Mouse (Mus musculus) embryonic facial prominence, embryonic 11.5 days (tissue): ENCODE measurements at regions not wholly inside any gene's neighbourhood (a gene's known extent, or its start where the extent isn't known, plus 50 kb on each side); places are given as distances from the start of the nearest gene placed in this dataset.

Source experiments
- ATAC-seq: fragments of 200-750 bp; cut with Nextera tagmentation; replicated peaks from 2 replicates; pipeline ENCODE4 v1.8.0; 2017; ENCODE audit warnings: low read depth; ENCODE audit not compliant: insufficient number of reproducible peaks, low FRiP score, low TSS enrichment
- DNase-seq: peaks from one replicate; pipeline ENCODE4 v3.0.0-alpha.2; 2015; ENCODE audit warnings: low spot score
- H3K27ac ChIP-seq: fragments of 300-500 bp; sonication (generic); replicated peaks from 2 replicates; pipeline ENCODE4 v1.5.1; 2014; ENCODE audit warnings: mild to moderate bottlenecking, low read depth, low read length, control low read depth
- H3K27me3 ChIP-seq: fragments of 300-500 bp; sonication (generic); 2 replicates; pipeline ENCODE4 v1.6.1; 2014; ENCODE audit warnings: mild to moderate bottlenecking, low read length, moderate library complexity, mixed read lengths; ENCODE audit not compliant: control insufficient read depth, insufficient read depth
- H3K36me3 ChIP-seq: fragments of 300-500 bp; sonication (generic); replicated peaks from 2 replicates; pipeline ENCODE4 v1.6.1; 2014; ENCODE audit warnings: low read depth, mild to moderate bottlenecking, low read length, moderate library complexity, mixed read lengths; ENCODE audit not compliant: control insufficient read depth, insufficient read depth
- H3K4me1 ChIP-seq: fragments of 300-500 bp; sonication (generic); 2 replicates; pipeline ENCODE4 v1.6.1; 2014; ENCODE audit warnings: low read length, mixed read lengths; ENCODE audit not compliant: control insufficient read depth, insufficient read depth
- H3K4me2 ChIP-seq: fragments of 300-500 bp; sonication (generic); 2 replicates; pipeline ENCODE4 v1.6.1; 2014; ENCODE audit warnings: low read depth, mild to moderate bottlenecking, control low read depth, low read length, moderate library complexity
- H3K4me3 ChIP-seq: fragments of 300-500 bp; sonication (generic); 2 replicates; pipeline ENCODE4 v1.5.1; 2014; ENCODE audit warnings: low read depth, low read length, control low read depth
- H3K9ac ChIP-seq: fragments of 300-500 bp; sonication (generic); replicated peaks from 2 replicates; pipeline ENCODE4 v1.6.1; 2014; ENCODE audit warnings: mild to moderate bottlenecking, control low read depth, low read length
- H3K9me3 ChIP-seq: fragments of 300-500 bp; sonication (generic); replicated peaks from 2 replicates; pipeline ENCODE4 v1.6.1; 2016; ENCODE audit warnings: mild to moderate bottlenecking, low read length, inconsistent platforms, mixed read lengths; ENCODE audit not compliant: control insufficient read depth
- WGBS: fragments of 180-500 bp; shearing (Covaris S2); extraction: QIAGEN DNeasy Blood & Tissue Kit; methylation state at CpG from one replicate; pipeline ENCODE4 v1.1.7; 2014; 5-methylcytosine and 5-hydroxymethylcytosine counted together

GRCm38 (mm10) chr7:66593619-66594018 is 95.8 kb downstream of the Asb7 start:
- Histone ChIP-seq H3K4me2 (no peak overlapping the region), H3K27me3 (no peaks in the 10 kb centered on the region), H3K27ac (no peak overlapping the region), H3K4me3 (no peak overlapping the region), H3K36me3 (no peaks in the 10 kb centered on the region), H3K9me3 (no peaks in the 10 kb centered on the region), H3K4me1 (no peaks in the 10 kb centered on the region), H3K9ac (no peak overlapping the region)
- ATAC-seq (no peak), DNase-seq (no peak)
- 80% methylated on average over 3 of the region's 3 CpGs for WGBS

- no peaks in the 10 kb centered on the region for H3K27me3 ChIP-seq
- DNase-seq (no peak), ATAC-seq (no peak)
- WGBS: 84% methylated on average over 10 of the region's 10 CpGs
- no peaks in the 10 kb centered on the region for H3K4me1 ChIP-seq
- H3K9me3 ChIP-seq: no peaks in the 10 kb centered on the region
- no peak overlapping the region for H3K27ac ChIP-seq
- no peak overlapping the region for H3K9ac ChIP-seq
- no peak overlapping the region for H3K4me2 ChIP-seq
- H3K4me3 ChIP-seq: no peak overlapping the region
- H3K36me3 ChIP-seq: no peaks in the 10 kb centered on the region
These were observed 97.7 kb downstream of the Asb7 start for GRCm38 (mm10) chr7:66591594-66592290.

GRCm38 (mm10) chr7:66586511-66586910 is 102.9 kb downstream of the Asb7 start:
- H3K36me3 ChIP-seq: no peaks in the 10 kb centered on the region
- no peak for ATAC-seq
- no peak overlapping the region for H3K4me3 ChIP-seq
- no peak overlapping the region for H3K4me2 ChIP-seq
- H3K9ac ChIP-seq: no peak overlapping the region
- no peaks in the 10 kb centered on the region for H3K9me3 ChIP-seq
- DNase-seq: no peak
- no peaks in the 10 kb centered on the region for H3K27me3 ChIP-seq
- H3K4me1 ChIP-seq: no peaks in the 10 kb centered on the region
- no peak overlapping the region for H3K27ac ChIP-seq
- 86% methylated on average over 1 of the region's 1 CpGs for WGBS

- no peak overlapping the region for H3K4me3 ChIP-seq
- H3K9me3 ChIP-seq: no peaks in the 10 kb centered on the region
- H3K27ac ChIP-seq: no peak overlapping the region
- no peak for ATAC-seq
- no peaks in the 10 kb centered on the region for H3K36me3 ChIP-seq
- DNase-seq: no peak
- H3K27me3 ChIP-seq: no peaks in the 10 kb centered on the region
- no peak overlapping the region for H3K9ac ChIP-seq
- H3K4me2 ChIP-seq: no peak overlapping the region
- H3K4me1 ChIP-seq: no peaks in the 10 kb centered on the region
- WGBS: 60% methylated on average over 2 of the region's 2 CpGs
These were observed 108.7 kb downstream of the Asb7 start for GRCm38 (mm10) chr7:66580687-66581151.

DNA sequence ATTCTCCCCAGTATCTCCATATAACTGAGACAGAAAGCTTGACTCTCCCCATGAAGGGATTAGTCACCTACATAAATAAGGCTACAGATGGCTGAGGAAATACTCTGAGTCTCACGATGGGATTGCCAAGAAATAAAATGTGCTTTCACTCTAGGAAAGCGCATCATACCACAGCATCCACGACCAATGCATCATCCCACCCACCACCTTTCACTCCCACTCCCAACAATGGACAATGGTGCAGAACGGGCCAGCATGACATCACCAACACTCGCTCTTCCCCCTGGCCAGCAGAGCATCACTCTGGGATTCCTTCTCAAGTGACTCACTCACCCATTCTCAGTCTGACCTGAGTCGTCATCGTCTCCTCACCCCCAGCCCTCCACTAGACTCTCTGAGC is 113.1 kb downstream of the Asb7 start:
- Histone ChIP-seq H3K36me3 (no peaks in the 10 kb centered on the region), H3K27me3 (no peaks in the 10 kb centered on the region), H3K9ac (no peak overlapping the region), H3K27ac (no peak overlapping the region), H3K4me3 (no peak overlapping the region), H3K4me2 (no peak overlapping the region), H3K4me1 (no peaks in the 10 kb centered on the region), H3K9me3 (no peaks in the 10 kb centered on the region)
- ATAC-seq (no peak), DNase-seq (no peak)
- 87% methylated on average over 7 of the region's 7 CpGs for WGBS

- 78% methylated on average over 5 of the region's 5 CpGs for WGBS
- ATAC-seq: no peak
- no peak overlapping the region for H3K4me3 ChIP-seq
These were observed 117.9 kb downstream of the Asb7 start for GRCm38 (mm10) chr7:66571451-66571850.

DNA sequence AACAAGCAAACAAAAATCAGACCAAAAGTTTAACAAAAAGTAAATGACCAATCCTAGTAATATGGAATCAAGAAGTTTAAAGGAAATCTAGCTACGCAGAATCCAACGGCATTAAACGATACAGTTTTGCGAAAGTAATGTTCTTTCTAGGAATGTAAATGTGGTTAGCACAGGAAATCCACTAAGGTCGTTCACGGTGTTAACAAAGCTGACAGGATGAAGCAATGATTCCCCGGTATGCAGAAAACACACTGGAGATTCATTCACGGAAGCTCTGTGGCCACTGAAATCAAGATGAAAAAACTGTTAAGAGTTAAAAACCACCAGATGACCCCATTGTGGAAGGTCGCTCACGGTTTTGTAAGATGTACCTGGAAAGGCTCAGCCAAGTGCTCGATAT is 120.4 kb upstream of the Aldh1a3 start:
- DNase-seq (no peak), ATAC-seq (no peak)
- no peaks in the 10 kb centered on the region for H3K4me1 ChIP-seq
- 90% methylated on average over 11 of the region's 11 CpGs for WGBS
- H3K4me3 ChIP-seq: no peak overlapping the region
- H3K27me3 ChIP-seq: no peaks in the 10 kb centered on the region
- no peaks in the 10 kb centered on the region for H3K9me3 ChIP-seq
- no peak overlapping the region for H3K9ac ChIP-seq
- no peak overlapping the region for H3K4me2 ChIP-seq
- no peak overlapping the region for H3K27ac ChIP-seq
- no peaks in the 10 kb centered on the region for H3K36me3 ChIP-seq

More at GRCm38 (mm10) chr7:66571451-66571850, 117.9 kb downstream of the Asb7 start:
- Histone ChIP-seq H3K27me3 (no peaks in the 10 kb centered on the region), H3K4me1 (no peaks in the 10 kb centered on the region), H3K9me3 (no peaks in the 10 kb centered on the region), H3K36me3 (no peaks in the 10 kb centered on the region), H3K4me2 (no peak overlapping the region), H3K9ac (no peak overlapping the region), H3K27ac (no peak overlapping the region)
- no peak for DNase-seq

DNA sequence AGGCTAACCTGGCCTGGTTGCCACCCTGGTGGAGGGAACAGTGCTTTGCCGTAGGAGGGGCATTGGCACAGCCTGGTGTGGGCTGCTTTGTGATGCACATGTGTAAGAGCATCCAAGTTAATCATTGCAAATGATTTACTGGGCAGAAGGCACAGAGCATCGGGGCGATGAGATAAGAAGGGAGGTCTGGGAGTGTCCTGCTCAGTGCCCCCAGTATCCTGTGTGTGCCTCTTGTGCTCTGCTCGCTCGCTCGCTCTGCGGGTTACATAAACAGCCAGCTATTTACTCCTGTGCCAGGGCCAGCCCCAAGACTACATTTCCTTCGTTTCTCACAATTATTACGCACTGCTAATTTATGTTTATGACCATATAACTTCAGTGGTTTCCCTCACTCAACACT is 117.9 kb upstream of the Aldh1a3 start:
- Histone ChIP-seq H3K27ac (no peak overlapping the region), H3K27me3 (no peaks in the 10 kb centered on the region), H3K4me3 (no peak overlapping the region), H3K36me3 (no peaks in the 10 kb centered on the region), H3K4me2 (no peak overlapping the region), H3K9ac (no peak overlapping the region), H3K4me1 (no peaks in the 10 kb centered on the region), H3K9me3 (no peaks in the 10 kb centered on the region)
- WGBS: 90% methylated on average over 9 of the region's 9 CpGs
- ATAC-seq (no peak), DNase-seq (no peak)
